15 mouse cellular contexts compared by ENCODE assay signal in genomic region chr1:91031547-91031946, GRCm38 (mm10). TPM values are rescaled to one million over a fixed set of nuclear protein-coding genes. Genes with fewer than 3 reads are reported as not detected.
DNase-seq lines count a peak whose midpoint lies in the region; ATAC-seq and TF ChIP-seq lines count a peak whose summit lies in the region.
"Had no signal": no experiment of that assay in that cellular context is flagged by ENCODE, and none has a peak within 500 bp of the region (broad histone marks: within the 10 kb centered on the region; RNA-seq: fewer than 3 reads in every experiment).

No protein-coding gene starts in this region.

- H3K9ac ChIP-seq in kidney, embryonic 15.5 days, result no peak overlapping the region
- H3K9ac ChIP-seq in heart, embryonic 13.5 days, result peak overlapping the region; percentile 73
- H3K9ac ChIP-seq in intestine, embryonic 16.5 days (ENCODE audit: low read depth, low read length), result no peak overlapping the region
- no peak overlapping the region for H3K9ac ChIP-seq in forebrain, embryonic 14.5 days (ENCODE audit: low read length)
- H3K9ac ChIP-seq: embryonic facial prominence, embryonic 13.5 days; forebrain, embryonic 12.5 days; midbrain, embryonic 12.5 days had no signal

- peak; percentile 29 for DNase-seq in kidney, adult 18-20 months
- DNase-seq in spleen, adult 2 months (ENCODE audit: low read depth in 1 of 2, low spot score in 2 of 2), result no peak
- DNase-seq in spleen, postnatal 14 days (ENCODE audit: low spot score in 2 of 2), result no peak
- no peak for DNase-seq in right cerebral cortex, adult 2 months (ENCODE audit: low spot score in 2 of 2)
- DNase-seq in forebrain, embryonic 14.5 days (ENCODE audit: low spot score), result no peak
- DNase-seq: lung, postnatal 14 days; right cerebral cortex, postnatal 14 days; thymus, adult 2 months had no signal

- ATAC-seq in kidney, embryonic 15.5 days (replicated peaks; ENCODE audit: low FRiP score), result no peak
- ATAC-seq in heart, embryonic 13.5 days (ENCODE audit: extremely low read depth, insufficient number of reproducible peaks, low FRiP score, low TSS enrichment), result no peak
- peak; percentile 37 for ATAC-seq in intestine, embryonic 16.5 days
- no peak for ATAC-seq in forebrain, embryonic 14.5 days

- no peaks in the 10 kb centered on the region for H3K36me3 ChIP-seq in kidney, embryonic 15.5 days
- no peaks in the 10 kb centered on the region for H3K36me3 ChIP-seq in spleen, adult 2 months (ENCODE audit: control insufficient read depth, insufficient read depth, low read length)
- H3K36me3 ChIP-seq in heart, embryonic 13.5 days, result peaks cover 8% of the 10 kb centered on the region
- no peaks in the 10 kb centered on the region for H3K36me3 ChIP-seq in intestine, embryonic 16.5 days (ENCODE audit: control insufficient read depth, insufficient read depth, low read length)
- H3K36me3 ChIP-seq in forebrain, embryonic 14.5 days (ENCODE audit: control insufficient read depth, insufficient read depth, low read length), result no peaks in the 10 kb centered on the region
- H3K36me3 ChIP-seq: embryonic facial prominence, embryonic 13.5 days; forebrain, embryonic 12.5 days; midbrain, embryonic 12.5 days had no signal

- no peak for TF ChIP-seq CTCF in spleen, adult 2 months (IDR thresholded peaks at IDR 0.05; ENCODE audit: extremely low read depth, insufficient read depth, insufficient read length, insufficient replicate concordance)

- WGBS in kidney, embryonic 15.5 days, result 85% methylated on average over 4 of the region's 4 CpGs
- WGBS in spleen, adult 2 months, result 89% methylated on average over 4 of the region's 4 CpGs
- 58% methylated on average over 4 of the region's 4 CpGs for WGBS in heart, embryonic 13.5 days
- 76% methylated on average over 4 of the region's 4 CpGs for WGBS in intestine, embryonic 16.5 days
- WGBS in forebrain, embryonic 14.5 days, result 90% methylated on average over 4 of the region's 4 CpGs

- no peak for TF ChIP-seq POLR2A in spleen, adult 2 months (IDR thresholded peaks at IDR 0.05; ENCODE audit: low read depth, low read length)

- no peaks in the 10 kb centered on the region for H3K27me3 ChIP-seq in kidney, embryonic 15.5 days
- no peaks in the 10 kb centered on the region for H3K27me3 ChIP-seq in spleen, adult 2 months (ENCODE audit: control insufficient read depth, insufficient read depth, low read length)
- H3K27me3 ChIP-seq in heart, embryonic 13.5 days (replicated peaks), result no peaks in the 10 kb centered on the region
- no peaks in the 10 kb centered on the region for H3K27me3 ChIP-seq in intestine, embryonic 16.5 days (replicated peaks; ENCODE audit: control insufficient read depth, insufficient read depth, low read length)
- H3K27me3 ChIP-seq in forebrain, embryonic 14.5 days (replicated peaks; ENCODE audit: control insufficient read depth, insufficient read depth, low read length), result no peaks in the 10 kb centered on the region
- H3K27me3 ChIP-seq: embryonic facial prominence, embryonic 13.5 days; forebrain, embryonic 12.5 days; midbrain, embryonic 12.5 days had no signal

- no peak overlapping the region for H3K4me3 ChIP-seq in kidney, embryonic 15.5 days (replicated peaks)
- H3K4me3 ChIP-seq in spleen, adult 2 months (ENCODE audit: extremely low read depth, insufficient read depth, insufficient read length), result no peak overlapping the region
- no peak overlapping the region for H3K4me3 ChIP-seq in heart, embryonic 13.5 days
- no peak overlapping the region for H3K4me3 ChIP-seq in intestine, embryonic 16.5 days (ENCODE audit: low read length)
- no peak overlapping the region for H3K4me3 ChIP-seq in forebrain, embryonic 14.5 days (ENCODE audit: low read depth, low read length)
- H3K4me3 ChIP-seq: embryonic facial prominence, embryonic 13.5 days; forebrain, embryonic 12.5 days; midbrain, embryonic 12.5 days had no signal

- no peak overlapping the region for H3K4me2 ChIP-seq in kidney, embryonic 15.5 days
- no peak overlapping the region for H3K4me2 ChIP-seq in heart, embryonic 13.5 days
- H3K4me2 ChIP-seq in intestine, embryonic 16.5 days (ENCODE audit: low read depth, low read length), result no peak overlapping the region
- H3K4me2 ChIP-seq in forebrain, embryonic 14.5 days (ENCODE audit: low read length), result no peak overlapping the region
- H3K4me2 ChIP-seq: embryonic facial prominence, embryonic 13.5 days; forebrain, embryonic 12.5 days; liver, embryonic 11.5 days; midbrain, embryonic 12.5 days had no signal

- peaks cover 12% of the 10 kb centered on the region for H3K4me1 ChIP-seq in kidney, embryonic 15.5 days
- no peaks in the 10 kb centered on the region for H3K4me1 ChIP-seq in spleen, adult 2 months (ENCODE audit: control insufficient read depth, insufficient read depth, insufficient read length)
- peaks cover 75% of the 10 kb centered on the region for H3K4me1 ChIP-seq in heart, embryonic 13.5 days
- peaks cover 12% of the 10 kb centered on the region for H3K4me1 ChIP-seq in intestine, embryonic 16.5 days (ENCODE audit: control insufficient read depth, insufficient read depth, low read length)
- H3K4me1 ChIP-seq in forebrain, embryonic 14.5 days (ENCODE audit: control insufficient read depth, insufficient read depth, low read length), result no peaks in the 10 kb centered on the region
- H3K4me1 ChIP-seq: embryonic facial prominence, embryonic 13.5 days; forebrain, embryonic 12.5 days; midbrain, embryonic 12.5 days had no signal

- H3K27ac ChIP-seq in kidney, embryonic 15.5 days, result no peak overlapping the region
- H3K27ac ChIP-seq in spleen, adult 2 months (ENCODE audit: insufficient read depth, low read length), result 0 out of 2 replicates have a peak overlapping the region, but pooled peaks have one; percentile 5
- H3K27ac ChIP-seq in heart, embryonic 13.5 days (replicated peaks), result peak overlapping the region; percentile 95
- no peak overlapping the region for H3K27ac ChIP-seq in intestine, embryonic 16.5 days (ENCODE audit: low read length)
- no peak overlapping the region for H3K27ac ChIP-seq in forebrain, embryonic 14.5 days (ENCODE audit: low read depth, low read length)
- H3K27ac ChIP-seq: embryonic facial prominence, embryonic 13.5 days; forebrain, embryonic 12.5 days; midbrain, embryonic 12.5 days had no signal

- no peaks in the 10 kb centered on the region; the same call in 1 of the 2 replicates for H3K9me3 ChIP-seq in kidney, embryonic 15.5 days (replicated peaks)
- no peaks in the 10 kb centered on the region for H3K9me3 ChIP-seq in heart, embryonic 13.5 days
- no peaks in the 10 kb centered on the region for H3K9me3 ChIP-seq in intestine, embryonic 16.5 days (ENCODE audit: control insufficient read depth, low read length)
- no peaks in the 10 kb centered on the region for H3K9me3 ChIP-seq in forebrain, embryonic 14.5 days (replicated peaks; ENCODE audit: control insufficient read depth, low read length)
- H3K9me3 ChIP-seq: forebrain, embryonic 12.5 days; midbrain, embryonic 12.5 days had no signal

RNA-seq across cellular contexts. Expression of gene Lrrfip1, which starts 33.0 kb away (rescaled TPM):
- polyA plus RNA-seq in kidney, embryonic 15.5 days (2015; fragmentation: Nextera tagmentation; extraction: Ambion mirVana), result 42.6 and 43.9 TPM in 2 replicates
- 15.0 and 16.6 TPM in 2 replicates for polyA plus RNA-seq in spleen, adult 2 months (2012; rRNA removed)
- polyA plus RNA-seq in heart, embryonic 13.5 days (2015; fragmentation: Nextera tagmentation; extraction: Ambion mirVana), result 122 and 137 TPM in 2 replicates
- polyA plus RNA-seq in intestine, embryonic 16.5 days (2015; fragmentation: Nextera tagmentation; extraction: Ambion mirVana), result 69.2 and 73.7 TPM in 2 replicates
- 27.2 and 35.6 TPM in 2 replicates for polyA plus RNA-seq in forebrain, embryonic 14.5 days (2014; fragmentation: Nextera tagmentation; extraction: Ambion mirVana)

Comparison
In these comparisons a context has a peak if more than half of its experiments do, and no peak if none do; other contexts are left out.
1. H3K27ac ChIP-seq: peak in spleen, adult 2 months (single experiment) and heart, embryonic 13.5 days (single experiment); none in kidney, embryonic 15.5 days (single experiment), intestine, embryonic 16.5 days (single experiment) and forebrain, embryonic 14.5 days (single experiment).